Mouse (Mus musculus): Measurements from ENCODE around the gene Adgrl3.
"Not testable (repeated sequence)": the region's sequence is repeated elsewhere in the genome, so short reads cannot be mapped to it uniquely, and the experiment has no call there.

Adgrl3 gene

DNA sequence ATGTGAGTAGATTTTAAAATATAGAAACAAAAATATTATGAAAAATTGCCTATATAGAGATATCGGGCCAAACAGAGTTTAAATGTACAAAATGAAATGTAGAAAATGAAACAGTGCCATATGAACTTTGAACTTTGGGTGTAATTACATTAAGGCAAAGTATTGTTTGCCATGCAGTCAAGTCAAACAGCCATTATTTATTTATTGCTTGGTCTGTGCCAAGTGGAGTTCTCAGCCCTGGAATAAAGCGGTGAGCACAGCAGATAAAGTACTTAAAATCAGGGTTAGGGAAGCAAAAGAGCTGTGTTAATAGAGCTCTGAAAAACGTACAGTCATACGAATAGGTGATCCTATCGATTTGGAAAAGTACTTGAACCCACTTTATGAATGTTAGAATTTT lies 407.5 kb downstream of the Adgrl3 start:
- DNase-seq = no peak

DNA sequence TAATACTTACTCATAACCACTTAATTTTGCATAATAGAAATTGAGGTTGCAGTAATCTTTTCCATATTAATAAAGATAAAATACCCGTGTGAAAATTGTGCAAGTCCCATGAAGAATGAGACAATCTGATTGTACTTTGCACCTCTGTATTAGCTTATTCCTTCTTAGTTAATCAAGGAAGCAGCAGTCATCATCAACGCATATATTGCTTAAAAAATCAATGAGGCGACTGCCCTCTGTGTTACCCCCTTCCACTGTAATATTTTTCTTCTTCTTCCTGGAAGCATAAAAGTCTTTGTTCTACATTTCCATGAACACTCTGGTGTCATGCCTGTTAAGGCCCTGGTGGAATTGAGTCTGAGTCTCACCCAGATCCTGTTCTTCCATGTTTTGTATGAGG lies 416.4 kb downstream of the Adgrl3 start:
- DNase-seq = no peak

DNA sequence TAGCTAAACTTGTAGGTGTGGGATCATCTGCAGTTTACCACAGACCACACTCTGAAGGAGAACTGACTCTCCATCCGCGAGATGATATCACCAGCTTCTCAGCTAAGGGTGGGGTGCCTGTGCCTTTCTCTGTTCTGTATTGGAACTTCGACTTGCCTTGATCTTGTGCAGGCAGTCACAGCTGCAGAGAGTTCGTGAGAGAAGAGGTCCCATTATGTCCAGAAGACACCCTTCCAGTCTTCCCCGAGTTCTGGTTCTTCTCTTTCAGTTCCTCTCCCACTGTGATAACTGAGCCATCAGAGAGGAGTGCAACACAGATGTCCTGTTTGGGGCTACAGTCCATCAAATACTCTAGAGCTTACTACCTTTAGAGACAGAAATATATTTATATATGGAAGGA lies 422.2 kb downstream of the Adgrl3 start:
- DNase-seq = no peak

DNA sequence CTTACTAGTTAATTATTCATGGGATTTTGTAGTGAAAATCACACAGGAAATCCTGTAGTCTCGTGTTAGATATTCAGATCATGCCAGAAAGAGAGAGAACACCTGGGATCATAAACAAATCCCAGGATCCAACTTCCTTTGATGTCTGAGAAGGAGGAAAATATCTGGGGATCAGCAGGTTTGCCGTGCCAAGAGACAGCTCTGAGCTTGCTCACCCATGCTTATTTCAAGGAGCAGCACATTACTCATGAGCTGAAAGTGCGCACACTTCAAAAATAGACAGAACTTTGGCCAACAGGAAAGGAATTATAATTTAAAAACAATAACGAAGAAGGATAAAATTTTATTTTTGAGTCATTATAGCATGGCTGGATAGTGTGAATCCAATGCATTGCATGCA lies 446.0 kb downstream of the Adgrl3 start:
- DNase-seq = no peak

DNA sequence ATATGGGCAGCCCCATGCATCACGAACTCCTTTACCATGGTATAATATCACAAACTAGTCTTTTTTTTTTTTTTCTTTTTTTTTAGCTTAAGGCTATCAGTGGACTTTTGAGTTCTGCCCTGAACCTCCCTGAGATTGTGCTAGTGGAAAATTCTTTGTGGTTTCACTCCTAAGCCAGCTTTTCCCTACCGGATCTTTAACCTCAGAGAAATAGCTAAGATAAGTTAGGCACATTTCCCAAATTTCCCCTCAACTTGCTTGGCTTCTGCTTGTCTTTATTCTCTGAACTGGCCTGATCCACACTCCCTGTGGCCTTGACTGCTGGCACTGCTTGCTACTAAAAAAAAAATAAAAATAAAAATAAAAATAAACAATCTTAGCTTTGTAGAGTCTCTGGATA lies 454.7 kb downstream of the Adgrl3 start:
- no peak for DNase-seq

DNA sequence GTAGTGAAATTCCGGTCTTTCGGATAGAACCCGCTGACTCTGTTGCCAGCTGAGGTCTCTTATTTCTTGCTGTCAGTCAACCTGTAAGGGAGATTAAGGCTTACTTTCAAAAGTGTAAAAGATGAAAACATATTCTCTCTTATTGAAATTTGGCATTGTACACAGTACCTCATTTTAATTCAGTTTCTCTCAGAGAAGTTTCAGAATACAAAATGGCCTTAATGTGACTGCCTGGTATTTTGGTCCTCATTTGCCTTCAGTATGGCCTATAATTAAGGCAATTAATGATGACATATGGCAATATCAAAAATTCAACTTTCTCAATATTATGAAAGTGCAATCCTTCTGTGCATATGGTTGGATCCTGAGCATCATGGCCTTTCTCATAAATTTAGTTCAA lies 455.5 kb downstream of the Adgrl3 start:
- no peak for DNase-seq

DNA sequence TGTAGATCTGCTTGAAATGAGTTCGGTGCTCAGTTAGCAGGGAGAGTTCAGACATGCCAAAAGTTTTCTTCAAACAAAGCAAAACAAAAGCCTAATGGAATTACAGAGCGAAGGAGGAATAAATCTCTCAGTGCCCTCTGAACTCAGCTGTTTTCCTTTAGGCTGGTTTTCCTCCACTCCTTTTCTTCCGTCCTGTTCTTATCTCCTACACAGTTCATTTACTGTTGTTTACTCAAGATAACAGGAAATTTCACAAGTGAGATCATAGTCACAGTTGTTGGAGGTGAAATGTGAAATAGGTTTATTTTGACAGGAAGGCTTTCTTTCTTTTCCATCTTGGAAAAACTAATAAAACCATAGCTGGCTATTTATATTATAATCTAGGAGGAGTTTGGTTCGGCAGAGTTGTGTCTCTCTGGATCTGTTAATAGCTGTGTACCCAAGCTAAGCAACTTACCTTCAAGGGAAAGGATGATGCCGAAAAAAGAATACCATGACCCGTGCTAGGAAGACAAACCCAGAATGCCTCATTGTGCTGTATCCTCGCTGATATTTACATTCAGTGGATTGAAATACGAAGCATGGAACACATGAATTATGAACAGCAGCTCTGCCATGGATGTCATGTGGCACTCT lies 456.2 kb downstream of the Adgrl3 start:
- no peak for DNase-seq

DNA sequence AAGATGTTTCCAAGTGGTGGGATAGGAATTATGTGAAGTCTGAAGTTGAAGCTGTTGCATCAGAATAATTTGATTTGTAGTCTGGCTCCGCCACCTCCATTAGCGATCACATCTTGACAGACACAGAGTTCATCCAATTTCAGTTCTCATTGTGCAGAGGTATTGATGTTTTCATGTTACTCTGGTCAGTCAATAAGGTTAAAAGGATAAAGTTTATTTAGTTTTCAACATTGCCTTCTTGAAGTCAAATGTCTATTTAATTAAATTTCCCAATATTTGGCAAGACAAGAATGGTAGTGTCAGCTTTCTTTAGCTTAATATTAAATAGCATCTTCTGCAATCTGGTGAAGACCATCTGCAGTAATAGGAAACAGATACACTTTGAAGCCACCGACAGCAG lies 461.0 kb downstream of the Adgrl3 start:
- no peak for DNase-seq

DNA sequence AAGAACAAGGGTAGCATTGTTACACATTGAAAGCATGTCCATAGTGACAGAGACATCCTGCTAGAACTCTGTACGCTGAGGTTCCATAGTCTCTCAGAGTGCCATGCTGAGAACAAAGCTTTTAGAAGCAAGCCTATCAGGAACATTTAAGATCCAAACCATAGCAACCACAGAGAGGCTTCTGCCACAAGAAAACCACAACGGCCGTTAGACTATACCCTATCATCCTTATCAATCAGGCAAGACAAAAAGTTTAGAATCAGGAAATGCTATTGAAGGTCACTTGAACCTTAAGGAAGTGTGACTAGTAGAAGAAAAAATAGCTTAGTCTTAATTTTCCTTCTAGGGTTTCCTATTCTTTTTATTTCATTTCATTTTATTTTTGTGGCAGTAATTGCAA lies 464.0 kb downstream of the Adgrl3 start:
- DNase-seq = no peak

DNA sequence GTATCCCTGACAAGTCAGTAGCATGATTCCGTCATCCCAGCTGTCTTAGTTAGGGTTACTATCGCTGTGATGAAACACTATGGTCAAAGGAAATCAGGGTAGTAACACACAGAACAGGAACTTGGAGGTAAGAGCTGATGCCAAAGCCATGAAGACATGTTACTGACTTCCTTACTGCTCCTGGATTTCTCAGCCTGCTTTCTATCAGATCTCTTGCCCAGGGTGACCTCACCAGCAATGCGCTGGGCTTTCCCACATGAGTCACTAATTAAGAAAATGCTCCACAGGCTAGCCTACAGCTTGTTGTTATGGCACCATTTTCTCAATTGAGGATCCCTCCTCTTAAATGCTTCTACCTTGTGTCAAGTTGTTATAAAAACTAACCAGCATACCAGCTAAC lies 481.1 kb downstream of the Adgrl3 start:
- no peak for DNase-seq

DNA sequence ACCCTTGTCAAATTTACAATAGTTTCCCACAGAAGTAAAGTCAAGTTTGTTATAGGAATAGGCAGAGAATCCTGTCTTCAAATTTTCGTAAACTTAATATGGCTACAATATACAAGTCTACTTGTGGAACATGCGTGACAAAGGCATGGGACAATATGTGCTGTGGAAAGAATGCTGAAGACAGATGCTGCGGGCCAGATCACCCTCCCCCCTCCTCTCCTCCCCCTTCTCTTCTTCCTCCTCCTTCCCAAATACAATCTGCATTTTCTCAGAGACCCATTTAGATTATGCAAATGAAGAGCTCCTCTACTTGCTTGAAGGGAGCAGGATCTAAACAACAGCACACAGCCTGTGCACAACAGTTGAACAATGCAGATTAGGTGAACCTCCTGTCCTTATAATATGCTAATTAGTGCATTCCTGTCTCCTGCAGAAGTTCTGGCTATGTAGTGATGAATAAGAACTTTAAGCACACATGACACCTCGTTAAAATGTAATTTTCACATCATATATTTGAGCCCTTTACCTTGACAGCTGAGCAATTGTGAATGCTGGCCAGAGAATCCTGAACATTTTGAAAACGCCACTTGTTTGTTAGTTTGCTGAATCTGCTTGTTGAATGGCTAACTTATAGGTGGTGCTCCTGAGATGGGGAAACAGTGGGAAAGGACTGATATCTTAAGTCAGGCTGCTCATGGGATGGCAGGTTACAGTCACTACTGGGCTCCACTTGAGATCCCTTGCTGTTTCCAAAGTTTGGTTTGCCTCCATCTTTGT lies 499.0 kb downstream of the Adgrl3 start:
- DNase-seq = no peak

DNA sequence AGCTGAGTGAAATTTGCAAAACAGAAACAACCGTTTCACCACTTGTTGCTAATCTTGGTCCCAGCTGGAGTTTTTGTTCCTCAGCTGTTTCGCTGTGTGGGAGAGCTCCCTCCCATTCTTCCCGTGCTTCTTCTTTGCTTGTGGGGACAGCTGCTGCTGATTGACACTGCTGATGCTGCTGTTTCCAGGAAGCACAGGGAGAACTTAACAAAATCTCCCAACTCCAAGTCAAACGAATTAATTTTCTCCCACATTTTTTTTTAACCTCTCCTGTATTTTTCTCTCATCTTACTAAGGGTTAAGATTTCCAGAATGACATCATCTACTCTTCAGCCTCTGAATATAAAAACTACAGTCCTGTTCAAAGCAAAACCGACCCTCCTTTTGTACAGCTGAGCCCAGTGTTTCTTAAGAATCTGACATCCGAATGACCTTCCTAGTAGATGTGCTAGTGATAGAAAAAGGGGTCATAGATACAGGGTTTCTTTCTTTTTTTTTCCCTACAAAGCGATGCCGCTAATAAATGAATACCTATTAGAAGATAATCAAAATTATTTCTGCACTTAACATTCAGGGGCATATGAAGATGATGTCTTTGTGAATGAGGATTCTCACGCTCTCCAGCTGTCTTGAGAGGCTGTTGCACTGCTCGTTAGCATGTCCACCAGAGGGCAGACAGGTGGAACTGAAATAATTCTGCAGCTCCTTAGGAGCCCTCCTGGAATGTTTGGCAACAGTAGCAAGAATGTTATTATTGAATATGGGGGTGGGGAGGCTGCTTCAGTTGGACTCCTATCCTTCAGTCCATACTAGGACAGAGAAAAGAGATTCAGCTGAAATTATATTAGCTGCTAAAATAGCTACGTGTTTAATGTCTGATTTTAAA lies 499.8 kb downstream of the Adgrl3 start:
- peak; percentile 46 to 53 for DNase-seq

DNA sequence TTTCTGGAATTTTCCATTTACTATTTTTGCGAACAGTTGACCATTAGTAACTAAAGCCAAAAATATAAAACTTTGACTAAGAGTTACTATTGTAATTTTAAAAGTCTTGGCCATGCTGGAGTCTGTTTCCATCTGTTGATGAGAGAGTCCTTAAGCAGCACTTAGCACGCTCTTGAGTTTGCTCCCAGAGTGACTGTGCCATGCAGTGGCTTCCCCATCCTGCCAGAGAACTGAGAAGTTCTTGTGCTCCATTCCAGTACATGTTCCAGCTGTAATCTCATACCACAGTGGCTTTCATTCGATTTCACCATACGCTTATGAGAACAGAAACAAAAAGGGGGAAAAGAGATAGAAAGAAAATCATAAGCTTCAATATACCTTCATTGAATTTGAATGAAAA lies 502.8 kb downstream of the Adgrl3 start:
- DNase-seq = no peak

DNA sequence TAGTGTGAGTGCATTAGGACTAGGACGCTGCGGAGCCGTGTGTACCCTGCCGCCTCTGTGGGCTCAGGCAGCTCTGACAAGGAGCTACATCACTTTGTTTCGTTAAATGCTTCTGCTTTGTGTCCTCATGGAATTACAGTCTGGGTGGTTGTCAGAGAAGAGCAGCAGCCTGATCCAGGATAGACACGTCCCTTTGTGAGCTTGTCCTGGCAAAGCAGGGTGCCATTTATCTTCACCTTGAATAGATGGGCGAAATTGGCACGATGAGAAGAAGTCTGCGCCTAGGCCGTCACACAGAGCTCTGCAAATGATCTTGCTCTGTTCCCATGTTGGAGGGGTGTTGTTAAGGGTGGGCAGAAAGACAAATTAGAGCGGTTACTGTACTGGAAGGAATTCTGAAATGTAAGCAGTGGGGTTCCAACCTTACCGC lies 504.6 kb downstream of the Adgrl3 start:
- no peak for DNase-seq

DNA sequence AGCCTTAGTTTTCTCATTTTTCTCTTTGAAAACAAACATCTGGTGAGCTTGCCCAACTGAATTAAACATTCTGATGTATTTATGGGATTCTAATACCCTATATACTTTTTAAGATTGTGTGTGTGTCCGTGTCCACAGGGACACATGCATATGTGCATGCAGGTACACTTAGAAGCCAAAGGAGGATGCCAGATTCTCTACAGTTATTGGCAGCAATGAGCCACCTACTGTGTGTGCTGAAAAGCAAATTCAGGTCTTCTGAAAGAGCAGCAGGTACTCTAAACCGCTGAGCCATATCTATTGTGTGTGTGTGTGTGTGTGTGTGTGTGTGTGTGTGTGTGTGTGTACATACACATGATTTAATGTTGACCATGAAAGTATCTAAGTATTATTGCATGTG lies 505.4 kb downstream of the Adgrl3 start:
- no peak for DNase-seq

DNA sequence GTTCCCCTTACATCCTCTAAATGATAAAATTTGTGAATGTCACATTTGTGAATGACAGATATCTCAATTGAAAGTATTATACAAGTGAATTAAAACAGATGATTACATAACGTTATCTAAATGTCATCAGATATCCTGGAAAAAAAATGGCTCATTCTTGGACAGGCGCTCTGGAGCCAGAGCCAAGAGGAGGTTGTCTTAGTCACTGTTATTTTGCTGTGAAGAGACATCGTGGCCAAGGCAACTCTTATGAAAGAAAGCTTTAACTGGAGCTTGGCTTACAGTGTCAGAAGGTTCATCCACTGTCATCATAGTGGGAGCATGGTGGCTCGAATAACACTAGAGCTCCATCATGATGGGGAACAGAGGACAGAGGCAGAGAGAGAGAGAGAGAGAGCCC lies 511.7 kb downstream of the Adgrl3 start:
- DNase-seq = peak in 1 of 2 experiments; percentile 26

DNA sequence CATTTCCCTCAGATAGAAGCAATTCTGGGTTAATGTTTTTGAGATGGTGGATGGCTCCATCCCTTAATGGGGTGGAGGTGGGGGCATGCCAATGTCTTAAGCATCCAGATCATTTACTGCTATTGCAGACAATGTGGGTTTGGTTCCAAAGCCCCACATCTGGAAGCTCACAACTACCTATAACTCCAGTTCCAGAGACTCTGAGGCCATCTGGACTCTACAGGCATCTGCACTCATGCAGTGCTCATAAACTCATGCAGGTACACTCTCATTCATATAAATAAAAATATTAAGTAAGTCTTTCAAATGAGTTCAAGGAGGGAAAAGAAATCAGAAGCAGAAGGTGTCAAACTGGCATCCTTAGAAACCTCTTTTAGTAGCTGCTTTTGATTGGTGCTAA lies 530.3 kb downstream of the Adgrl3 start:
- DNase-seq = no peak

DNA sequence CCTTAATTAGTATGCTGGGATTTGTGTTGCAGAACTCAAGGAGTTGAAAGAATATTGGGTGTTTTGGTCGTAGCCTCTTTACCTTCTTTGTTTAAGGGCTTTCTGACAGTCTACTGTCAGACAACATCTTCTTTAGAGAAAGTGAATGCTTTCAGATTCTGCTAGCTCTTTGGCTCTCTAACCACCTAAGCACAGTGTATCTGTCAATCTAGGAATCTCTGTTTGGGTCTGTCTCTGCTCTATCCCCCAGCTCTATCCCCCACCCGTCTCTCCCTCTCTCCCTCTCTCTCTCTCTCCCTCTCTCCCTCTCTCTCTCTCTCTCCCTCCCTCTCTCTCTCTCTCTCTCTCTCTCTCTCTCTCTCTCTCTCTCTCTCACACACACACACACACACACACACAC lies 535.2 kb downstream of the Adgrl3 start:
- not testable (repeated sequence) for DNase-seq

DNA sequence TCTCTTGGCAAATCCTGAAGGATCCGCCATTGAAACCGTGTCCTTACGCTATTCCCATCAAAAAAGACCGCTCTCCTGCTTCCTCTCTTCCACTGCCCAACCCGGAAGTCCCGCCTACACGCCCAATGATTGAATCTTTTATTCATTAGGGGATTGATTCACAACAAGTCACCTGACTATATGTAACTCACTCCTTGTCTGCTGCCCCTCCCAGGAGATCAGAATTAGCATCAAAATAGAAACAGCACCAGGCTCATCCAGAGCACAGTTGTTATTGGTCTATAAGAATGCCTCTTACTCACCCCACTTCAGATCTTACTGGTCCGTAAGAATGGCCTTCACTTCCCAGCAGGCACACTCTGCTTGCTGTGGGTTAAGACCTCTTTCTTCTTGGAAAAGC lies 536.1 kb downstream of the Adgrl3 start:
- no peak for DNase-seq

DNA sequence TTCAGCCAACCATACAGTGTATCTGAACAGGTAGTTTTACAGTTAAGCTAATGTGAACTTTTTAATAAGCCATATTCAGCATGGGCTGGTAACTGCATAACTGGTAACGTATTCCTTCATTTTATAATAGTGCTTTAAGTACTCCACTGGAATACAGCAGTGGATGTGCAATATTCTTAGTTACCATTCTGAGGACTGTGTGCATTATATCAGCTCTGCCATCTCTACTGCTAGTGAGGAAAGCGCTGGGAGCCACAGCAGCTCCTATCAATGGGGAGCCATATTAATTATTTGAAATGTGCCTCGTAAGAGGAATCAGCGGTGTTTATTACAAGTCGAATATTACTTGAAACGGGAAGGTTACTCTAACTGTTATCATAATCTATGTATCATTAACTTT lies 539.0 kb downstream of the Adgrl3 start:
- no peak for DNase-seq

DNA sequence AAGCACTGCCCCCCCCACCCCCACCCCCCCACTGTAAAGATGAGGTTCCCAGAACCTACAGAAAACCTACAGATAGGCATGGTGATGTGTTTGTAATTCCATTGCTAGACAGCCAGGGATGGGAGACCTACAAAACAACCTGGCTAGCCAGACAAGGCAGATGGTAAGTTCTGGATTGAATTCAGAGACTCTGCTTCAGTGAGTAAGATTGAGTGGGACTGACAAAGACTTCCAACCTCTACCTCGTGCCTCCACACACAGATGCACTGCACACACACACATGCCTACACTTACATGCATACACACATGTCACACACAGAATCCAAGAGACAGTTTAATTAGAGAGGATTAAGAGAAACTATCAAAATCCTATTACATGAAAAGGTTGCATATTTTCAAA lies 544.4 kb downstream of the Adgrl3 start:
- peak; percentile 41 to 62 for DNase-seq

DNA sequence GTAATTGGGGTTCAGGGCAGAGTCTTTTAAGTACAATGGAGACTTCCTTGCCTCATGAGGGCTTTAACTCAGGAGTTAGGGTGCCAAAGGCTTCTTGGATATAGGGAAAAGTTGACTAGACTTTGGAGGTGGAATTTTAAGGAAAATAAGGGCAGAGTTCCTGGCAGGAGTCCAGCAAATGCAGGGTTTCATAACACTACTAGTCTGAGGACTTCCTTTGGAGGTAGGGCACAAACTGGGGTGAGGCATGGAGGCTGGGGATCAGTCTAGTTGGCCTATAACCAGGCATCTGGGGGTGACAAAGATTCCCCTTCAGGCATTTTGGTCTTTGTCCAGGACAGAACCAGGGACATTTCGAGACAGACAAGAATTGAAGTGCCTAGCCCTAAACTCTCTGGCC lies 546.6 kb downstream of the Adgrl3 start:
- DNase-seq = no peak

DNA sequence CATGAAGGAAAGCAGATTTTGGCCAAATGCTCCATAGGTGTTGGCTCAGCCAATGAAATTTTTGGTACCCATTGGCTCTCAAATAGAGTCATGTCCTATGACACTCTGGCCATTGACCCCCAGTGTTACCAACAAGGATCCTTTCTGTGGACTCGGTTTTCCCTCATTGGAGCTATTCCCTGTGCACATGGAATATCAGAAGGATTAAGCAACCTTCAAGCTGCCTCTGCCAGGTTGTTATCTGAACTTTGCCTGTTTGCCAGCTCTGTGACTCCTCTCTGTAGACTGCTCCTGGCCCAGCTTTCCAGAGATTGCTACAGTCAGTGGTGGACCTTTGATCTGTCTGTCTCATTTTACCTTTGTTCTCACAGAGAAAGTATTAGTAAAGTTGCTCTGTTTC lies 548.8 kb downstream of the Adgrl3 start:
- DNase-seq = no peak

DNA sequence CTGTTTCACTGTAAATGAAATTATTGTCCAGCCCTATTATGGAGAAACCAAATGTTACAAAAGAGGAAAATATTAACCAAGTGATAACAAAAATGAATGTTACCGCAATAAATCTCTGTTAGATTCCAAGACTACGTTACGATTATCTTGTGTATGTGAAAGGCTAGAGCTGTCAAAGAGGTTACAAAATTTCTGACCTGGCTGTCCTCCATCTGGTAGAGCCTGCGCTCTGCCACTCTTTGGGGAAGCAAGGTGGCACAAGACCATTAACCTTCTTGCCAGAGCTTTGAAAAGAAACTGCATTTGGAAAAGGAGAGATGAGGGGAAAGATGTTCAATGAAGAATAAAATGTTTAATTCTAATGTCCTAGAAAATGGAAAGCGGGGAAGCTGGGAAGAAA lies 562.9 kb downstream of the Adgrl3 start:
- DNase-seq = no peak

All from cerebellum, postnatal 36 days (tissue).